Mouse (Mus musculus) liver, embryonic 14 days (tissue): ENCODE results near the gene Tln2. TPM values are rescaled to one million over a fixed set of nuclear protein-coding genes. Genes with fewer than 3 reads are reported as not detected.

ENCODE experiments used
- polyA plus RNA-seq: library from polyadenylated mRNA; depleted of rRNA; stranded (reverse); fragments of >200 nt; gene quantifications from 2 replicates; pipeline ENCODE4 v1.2.3, GENCODE M21; 2012; rRNA removed

Tln2 gene
- 0.92 and 1.1 TPM in 2 replicates for polyA plus RNA-seq

GRCm38 (mm10) chr9:67559603-67560002 lies at the start of gene Tln2:
Gene Tln2 (minus strand): TSS chr9:67559703.

Other genes with a start within 250 kb of the Tln2 start
- gene C2cd4b, start 199.7 kb upstream of the Tln2 start, polyA plus RNA-seq: not detected in 2 replicates